Mouse (Mus musculus): ENCODE data around the gene Olfr450.

Gene Olfr450

DNA sequence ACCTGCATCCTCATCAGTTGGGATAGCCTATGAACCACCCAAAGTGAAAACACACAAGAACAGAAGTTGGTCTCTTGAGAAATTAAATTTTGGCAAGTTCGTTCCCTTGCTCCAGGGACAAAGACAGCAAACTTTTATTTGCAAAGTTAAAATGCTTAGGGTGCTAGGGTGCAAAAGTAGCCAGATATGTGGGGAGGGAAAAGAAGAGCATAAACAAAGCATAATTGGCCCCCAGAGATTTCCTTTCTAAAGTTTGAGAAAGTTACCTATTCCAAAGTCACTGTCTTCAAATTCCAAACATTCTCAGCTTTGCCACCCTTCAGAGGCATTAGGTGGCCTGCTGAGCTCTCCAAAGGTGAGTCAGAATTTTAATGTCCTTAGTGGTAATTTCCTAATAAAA is at the start of gene Olfr450:
Olfr450 (plus strand) TSS at position 301 of the 400 bp plus-strand sequence.
- DNase-seq: no peak

DNA sequence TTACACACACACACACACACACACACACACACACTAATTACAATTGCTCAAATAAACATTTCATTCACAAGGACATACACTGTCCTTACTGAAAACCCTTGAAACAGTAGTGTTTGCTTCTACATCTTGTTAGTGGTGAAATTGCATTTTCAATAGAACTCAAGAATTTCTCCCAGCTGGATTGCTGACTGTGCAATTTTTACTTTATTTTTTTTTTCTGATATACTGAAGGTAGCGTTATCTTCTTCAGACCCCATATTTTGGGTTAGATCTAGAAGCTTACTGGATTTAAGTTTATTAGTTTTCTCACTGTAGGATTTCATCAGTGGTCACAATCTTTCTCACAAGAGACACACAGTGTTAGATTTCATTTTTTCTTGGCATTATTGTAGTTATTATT is 34.7 kb upstream of the Olfr450 start:
- no peak for DNase-seq

DNA sequence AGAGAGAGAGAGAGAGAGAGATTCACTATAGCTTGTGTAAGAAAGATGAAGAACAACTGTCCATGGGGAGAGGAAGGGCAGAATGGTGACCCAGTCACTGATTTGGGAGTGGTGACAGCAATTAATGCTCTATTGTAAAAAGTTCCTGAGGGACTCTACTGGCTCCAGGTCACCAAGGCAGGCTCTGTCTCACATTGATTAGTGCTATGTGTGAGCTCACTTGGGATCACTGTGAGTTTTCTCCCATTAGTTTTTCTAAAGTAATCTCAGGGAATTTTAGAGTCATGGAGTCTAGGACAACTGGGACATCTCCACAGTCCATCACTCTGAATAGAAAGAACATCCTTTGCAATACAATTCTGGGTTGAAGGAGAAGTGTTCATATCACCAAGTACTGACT is 26.9 kb upstream of the Olfr450 start, which contains the start of gene Olfr452:
Olfr452 (plus strand) TSS at position 301 of the 400 bp plus-strand sequence.
- no peak for DNase-seq

DNA sequence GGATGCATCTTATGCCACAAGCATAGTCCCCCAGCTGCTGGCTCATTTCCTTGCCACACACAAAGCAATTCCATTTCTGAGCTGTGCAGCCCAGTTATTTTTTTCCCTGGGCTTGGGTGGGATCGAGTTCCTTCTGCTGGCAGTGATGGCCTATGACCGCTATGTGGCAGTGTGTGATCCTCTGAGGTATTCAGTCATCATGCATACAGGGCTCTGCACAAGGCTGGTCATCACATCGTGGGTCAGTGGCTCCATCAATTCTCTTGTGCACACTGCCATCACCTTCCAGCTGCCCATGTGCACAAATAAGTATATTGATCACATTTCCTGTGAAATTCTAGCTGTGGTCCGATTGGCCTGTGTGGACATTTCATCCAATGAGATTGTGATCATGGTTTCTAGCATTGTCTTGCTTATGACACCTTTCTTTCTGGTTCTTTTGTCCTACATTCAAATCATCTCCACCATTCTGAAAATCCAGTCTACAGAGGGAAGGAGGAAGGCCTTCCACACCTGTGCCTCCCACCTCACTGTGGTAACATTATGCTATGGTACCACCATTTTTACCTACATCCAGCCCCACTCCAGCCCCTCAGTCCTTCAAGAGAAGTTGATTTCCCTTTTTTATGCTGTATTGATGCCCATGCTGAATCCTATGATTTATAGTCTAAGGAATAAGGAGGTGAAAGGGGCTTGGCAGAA is 21.3 kb upstream of the Olfr450 start:
- DNase-seq: no peak

DNA sequence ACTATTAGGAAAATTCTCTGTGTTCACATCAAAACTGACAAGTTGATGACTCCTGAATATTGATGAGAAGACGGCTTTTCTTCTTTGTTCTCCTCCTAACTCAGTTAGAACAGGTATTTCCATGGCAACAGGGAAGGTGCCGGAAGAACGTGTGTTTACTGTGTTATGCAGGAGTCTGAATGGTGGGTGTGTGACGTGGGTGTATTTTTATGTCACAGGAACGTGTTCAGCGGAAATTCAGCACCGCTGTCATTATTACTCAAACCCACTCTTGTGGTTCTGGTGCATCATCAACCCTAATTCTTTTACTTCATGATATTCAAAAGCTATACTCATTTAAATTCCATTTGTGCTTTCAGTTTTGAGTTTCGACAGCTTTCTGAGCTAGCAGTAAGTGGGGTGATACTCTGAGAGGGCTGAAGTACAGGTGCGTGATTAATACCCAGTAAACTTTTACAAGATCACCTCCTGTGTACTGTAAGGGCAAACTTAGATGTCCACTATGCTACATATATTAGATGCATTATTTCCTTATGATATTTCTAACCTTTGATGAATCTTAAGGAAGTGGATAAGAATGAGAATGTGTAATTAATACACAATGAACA is 20.7 kb upstream of the Olfr450 start:
- no peak for DNase-seq

DNA sequence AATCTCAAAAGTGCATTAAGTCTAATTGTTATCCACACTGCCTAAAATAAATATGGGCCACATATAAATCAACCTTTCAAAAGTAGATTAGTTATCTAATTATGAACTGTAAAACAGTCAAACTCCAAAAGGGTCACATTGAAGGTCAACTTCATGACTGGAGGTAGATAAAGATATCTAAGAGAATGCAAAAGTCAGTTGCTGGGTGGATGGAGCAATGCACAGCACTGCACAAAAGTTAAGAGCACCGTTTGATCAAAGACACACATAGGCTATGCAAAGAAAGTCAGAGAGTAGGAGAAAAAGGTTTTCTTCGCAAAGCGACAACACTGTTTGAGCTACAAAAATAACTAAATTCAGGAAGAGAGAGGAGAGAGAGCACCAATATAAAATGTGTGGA is 16.8 kb upstream of the Olfr450 start:
- DNase-seq: no peak

DNA sequence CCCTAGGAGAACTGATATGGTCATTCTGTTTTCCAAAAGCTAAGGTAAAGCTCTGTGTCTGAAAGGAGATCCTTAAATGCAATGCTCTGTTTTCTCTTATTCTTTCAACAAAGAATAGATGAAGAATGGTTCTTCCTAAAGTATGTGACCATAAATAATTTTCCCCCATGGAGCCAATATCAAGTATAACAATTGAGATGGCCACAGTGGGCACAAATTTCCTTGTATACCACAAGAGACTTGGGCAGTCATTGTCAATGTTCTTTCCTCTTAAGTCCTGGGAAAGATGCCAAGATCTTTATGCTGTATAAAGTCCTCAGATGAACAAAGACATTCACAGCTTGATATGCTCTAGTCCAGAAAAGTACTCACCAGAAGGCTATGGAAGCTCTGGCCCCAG is 22.3 kb downstream of the Olfr450 start, which contains the start of gene Olfr449:
Olfr449 (plus strand) TSS at position 301 of the 400 bp plus-strand sequence.
- no peak for DNase-seq

DNA sequence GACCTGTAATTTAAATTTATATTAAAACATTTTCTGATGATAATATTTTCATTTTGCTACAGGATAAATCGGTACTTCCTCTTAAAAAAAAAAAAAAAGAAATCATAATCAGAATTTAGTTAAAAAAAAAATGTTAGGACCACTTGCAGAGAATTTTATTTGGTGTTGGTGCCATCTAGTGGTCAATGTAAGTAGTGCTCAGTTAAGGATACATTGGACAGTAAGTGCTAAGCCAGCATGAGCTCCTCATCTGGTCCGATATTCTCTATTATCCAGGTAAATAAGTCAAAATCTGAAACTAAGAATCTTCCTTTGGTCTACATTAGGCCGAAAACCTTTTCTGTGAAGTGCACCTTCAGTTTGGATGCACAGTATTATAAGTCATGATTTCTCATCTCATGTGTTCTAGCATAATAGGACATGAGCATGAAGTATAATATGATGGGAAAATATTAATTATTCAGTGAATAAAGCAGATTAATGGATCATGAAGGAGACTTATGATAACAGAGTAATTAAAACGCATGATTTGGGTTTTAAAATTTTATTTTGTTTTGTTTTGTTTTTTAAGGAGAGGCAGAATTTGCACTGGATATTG is 48.6 kb downstream of the Olfr450 start:
- DNase-seq: peak; percentile 71
